Mouse (Mus musculus) heart, embryonic 14.5 days (tissue): ENCODE data around the gene Mxra8. TPM values are rescaled to one million over a fixed set of nuclear protein-coding genes. Genes with fewer than 3 reads are reported as not detected.

ENCODE experiments used
- ATAC-seq: fragments of 200-750 bp; cut with Nextera tagmentation; 2 replicates; pipeline ENCODE4 v1.8.0; 2017; ENCODE audit warnings: low read depth, moderate TSS enrichment; ENCODE audit not compliant: insufficient number of reproducible peaks, insufficient read depth, low FRiP score
- H3K27ac ChIP-seq, 2 experiments: fragments of 200-500 bp in 1 of 2; fragments of 300-500 bp in 1 of 2; sonication (generic) in 1 of 2; replicated peaks in 1 of 2; 2 replicates each; pipeline ENCODE4 v1.5.1; 2012 to 2014; ENCODE audit warnings: low read depth in 2 of 2, low read length in 2 of 2, control low read depth in 1 of 2, mild to moderate bottlenecking in 1 of 2, mixed read lengths in 1 of 2; ENCODE audit not compliant: control insufficient read depth in 1 of 2, insufficient read depth in 1 of 2
- H3K27me3 ChIP-seq: fragments of 300-500 bp; sonication (generic); 2 replicates; pipeline ENCODE4 v1.6.1; 2014; ENCODE audit warnings: mild to moderate bottlenecking, low read length, control low read depth; ENCODE audit not compliant: control insufficient read depth, insufficient read depth
- H3K36me3 ChIP-seq: fragments of 300-500 bp; sonication (generic); 2 replicates; pipeline ENCODE4 v1.6.1; 2014; ENCODE audit warnings: mild to moderate bottlenecking, control low read depth, low read length, mixed read lengths; ENCODE audit not compliant: control insufficient read depth, insufficient read depth
- H3K4me1 ChIP-seq, 2 experiments: fragments of 200-500 bp in 1 of 2; fragments of 300-500 bp in 1 of 2; sonication (generic) in 1 of 2; 2 replicates each; pipeline ENCODE4 v1.6.1; 2012 to 2014; ENCODE audit warnings: low read length in 2 of 2, control low read depth in 1 of 2, mixed read lengths in 1 of 2; ENCODE audit not compliant: control insufficient read depth in 2 of 2, insufficient read depth in 2 of 2
- H3K4me2 ChIP-seq: fragments of 300-500 bp; sonication (generic); 2 replicates; pipeline ENCODE4 v1.6.1; 2014; ENCODE audit warnings: mild to moderate bottlenecking, low read length
- H3K4me3 ChIP-seq, 2 experiments: fragments of 200-500 bp in 1 of 2; fragments of 300-500 bp in 1 of 2; sonication (generic) in 1 of 2; 2 replicates each; pipeline ENCODE4 v1.5.1; 2012 to 2014; ENCODE audit warnings: low read length in 2 of 2, mild to moderate bottlenecking in 2 of 2, control low read depth in 1 of 2, low read depth in 1 of 2, moderate library complexity in 1 of 2; ENCODE audit not compliant: control insufficient read depth in 1 of 2, insufficient read depth in 1 of 2
- H3K9ac ChIP-seq: fragments of 300-500 bp; sonication (generic); 2 replicates; pipeline ENCODE4 v1.6.1; 2014; ENCODE audit warnings: mild to moderate bottlenecking, low read length
- H3K9me3 ChIP-seq: fragments of 300-500 bp; sonication (generic); 2 replicates; pipeline ENCODE4 v1.6.1; 2016; ENCODE audit warnings: low read length, control low read depth; ENCODE audit not compliant: control insufficient read depth
- WGBS: fragments of 180-500 bp; shearing (Covaris S2); extraction: QIAGEN DNeasy Blood & Tissue Kit; methylation state at CpG from one replicate; pipeline ENCODE4 v1.1.7; 2014; 5-methylcytosine and 5-hydroxymethylcytosine counted together
- microRNA-seq: library from miRNA; unstranded; fragments of <30 nt; microRNA quantifications from one replicate; pipeline ENCODE4, GENCODE M21; 2016
- polyA plus RNA-seq: library from polyadenylated mRNA; unstranded; fragments of >200 nt; fragmentation: Nextera tagmentation; extraction: Ambion mirVana; gene quantifications from 2 replicates; pipeline ENCODE4 v1.2.1, GENCODE M21; 2014

Gene Mxra8
- polyA plus RNA-seq, 1 experiment from 2014 or later = 75.6 TPM

- under 1% methylated on average over 34 of the region's 34 CpGs for WGBS
- H3K9me3 ChIP-seq = no peaks in the 10 kb centered on the region
- H3K27ac ChIP-seq = no peak overlapping the region
- peak overlapping the region; percentile 99 for H3K4me2 ChIP-seq
- H3K36me3 ChIP-seq = peaks cover 41% of the 10 kb centered on the region
- peak overlapping the region; percentile 90 for H3K9ac ChIP-seq
- no peak for ATAC-seq
- peaks cover 20 to 40% of the 10 kb centered on the region in 2 experiments for H3K4me1 ChIP-seq
- H3K27me3 ChIP-seq = no peaks in the 10 kb centered on the region
- H3K4me3 ChIP-seq = peak overlapping the region; percentile 72 to 91
These were observed 51.6 kb downstream of the Mxra8 start for GRCm38 (mm10) chr4:155891011-155891471.

DNA sequence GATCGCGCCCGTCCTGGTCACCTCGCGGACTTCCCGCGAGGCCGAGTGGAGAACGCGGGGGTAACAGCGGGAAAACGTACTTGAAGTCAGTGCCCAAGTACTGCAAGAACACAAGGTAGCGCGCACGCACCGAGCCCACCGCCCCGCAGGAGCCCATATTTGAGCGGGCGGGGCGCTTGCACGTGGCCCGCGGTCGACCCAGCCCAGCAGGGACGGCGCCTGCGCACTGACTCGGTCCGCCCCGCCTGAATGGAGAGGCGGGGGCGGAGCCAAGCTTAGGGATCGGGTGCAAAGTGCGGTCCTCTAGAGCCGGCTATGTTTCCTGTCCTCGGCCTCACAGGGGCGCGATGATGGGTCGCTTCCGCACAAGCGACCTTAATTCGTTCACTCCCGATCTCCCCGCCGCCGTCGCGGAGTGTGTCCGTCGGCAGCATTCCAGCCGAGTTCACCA lies 52.1 kb downstream of the Mxra8 start, which contains the start of the genes Pusl1 and Acap3:
TSS of gene Pusl1 (minus strand) at position 231 of the 451 bp plus-strand sequence.
TSS of gene Acap3 (plus strand) at position 272 of the 451 bp plus-strand sequence.
- peak; percentile 86 for ATAC-seq
- peak within 1 kb of the TSS; percentile 72 to 91 for H3K4me3 ChIP-seq
- H3K4me1 ChIP-seq = peaks cover 20 to 40% of the 10 kb centered on the region in 2 experiments
- H3K27ac ChIP-seq = peak within 1 kb of the TSS; percentile 94 to 99
- peak within 1 kb of the TSS; percentile 99 for H3K4me2 ChIP-seq
- H3K9ac ChIP-seq = peak within 1 kb of the TSS; percentile 90
- H3K9me3 ChIP-seq = no peaks in the 10 kb centered on the region
- under 1% methylated on average over 52 of the region's 52 CpGs for WGBS
- peaks cover 38% of the 10 kb centered on the region for H3K36me3 ChIP-seq
- no peaks in the 10 kb centered on the region for H3K27me3 ChIP-seq

GRCm38 (mm10) chr4:155892017-155892416 lies 52.5 kb downstream of the Mxra8 start:
- Histone ChIP-seq H3K4me1 (peaks cover 20 to 40% of the 10 kb centered on the region in 2 experiments), H3K4me3 (peak overlapping the region; percentile 72 to 91), H3K27me3 (no peaks in the 10 kb centered on the region), H3K4me2 (peak overlapping the region; percentile 99), H3K27ac (peak overlapping the region; percentile 94 to 99), H3K9ac (peak overlapping the region; percentile 90), H3K9me3 (no peaks in the 10 kb centered on the region), H3K36me3 (peaks cover 38% of the 10 kb centered on the region)
- peak; percentile 87 for ATAC-seq
- WGBS = under 1% methylated on average over 40 of the region's 56 CpGs

DNA sequence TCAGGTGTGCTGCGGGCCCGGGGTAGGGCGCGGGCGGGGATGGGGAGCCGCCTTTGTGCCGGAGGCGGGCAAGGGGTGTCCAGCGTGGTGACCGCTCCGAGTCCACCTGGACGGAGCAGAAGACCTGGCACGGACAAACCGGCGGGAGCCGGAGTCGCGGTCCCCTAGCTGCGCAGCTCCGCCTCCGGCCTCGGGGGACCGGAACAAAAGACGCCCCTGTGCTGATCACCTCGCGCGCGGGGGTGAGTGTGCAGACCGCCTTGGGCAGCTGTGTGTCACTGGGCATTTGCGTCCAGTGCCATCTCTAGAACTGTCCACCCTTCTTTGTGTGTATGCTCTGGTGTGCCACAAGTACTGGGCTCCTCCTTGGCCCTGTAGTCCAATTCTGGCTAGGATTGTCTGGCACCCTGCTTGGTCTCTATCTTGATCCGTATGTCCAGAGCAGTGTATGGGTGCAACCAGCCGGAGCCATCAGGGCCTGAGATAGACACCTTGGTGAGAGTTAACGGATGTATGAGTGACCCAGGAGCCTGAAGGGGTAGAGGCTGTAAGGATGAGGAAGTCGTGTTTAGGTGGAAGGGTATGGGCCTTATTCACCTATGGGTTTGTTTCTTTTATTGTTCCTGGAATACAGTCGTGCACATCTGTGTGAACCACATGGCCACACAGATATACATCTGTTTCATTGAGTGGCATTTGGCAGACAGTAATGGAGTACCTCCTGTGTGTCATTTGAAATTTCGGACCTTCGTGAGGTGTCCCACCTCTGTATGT lies 53.1 kb downstream of the Mxra8 start:
- WGBS = 6% methylated on average over 37 of the region's 37 CpGs
- Histone ChIP-seq H3K9me3 (no peaks in the 10 kb centered on the region), H3K27me3 (no peaks in the 10 kb centered on the region), H3K27ac (peak overlapping the region in 1 of 2 experiments; percentile 99; a peak in 2 of 4 replicates), H3K36me3 (peaks cover 32% of the 10 kb centered on the region), H3K4me3 (peak overlapping the region; percentile 72 to 91), H3K4me2 (peak overlapping the region; percentile 99), H3K9ac (peak overlapping the region; percentile 90), H3K4me1 (peaks cover 20 to 40% of the 10 kb centered on the region in 2 experiments)
- ATAC-seq = no peak; the same call in none of the 2 replicates

DNA sequence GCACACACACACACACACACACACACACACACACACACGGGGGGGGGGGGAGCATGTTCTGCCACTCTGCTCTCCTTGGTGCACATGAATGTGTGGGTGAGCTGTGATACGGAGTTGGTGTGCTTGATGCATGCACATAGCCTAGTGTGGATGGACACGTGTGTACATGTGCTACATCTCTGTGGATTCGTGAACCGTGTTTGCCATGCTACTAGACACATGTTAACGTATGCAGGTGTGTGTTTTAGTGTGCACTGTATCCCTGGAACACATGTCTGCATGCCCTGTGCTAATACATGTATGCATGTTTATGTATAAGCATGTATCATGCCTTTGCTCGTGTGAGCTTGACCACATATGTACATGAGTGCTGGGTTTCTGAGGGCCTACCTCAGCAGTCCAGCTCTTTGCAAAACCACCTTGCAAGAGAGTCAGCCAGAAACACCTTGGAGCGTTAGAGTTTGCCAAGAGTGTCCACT lies 53.8 kb downstream of the Mxra8 start:
- Histone ChIP-seq H3K4me2 (peak overlapping the region; percentile 99), H3K9me3 (no peaks in the 10 kb centered on the region), H3K27ac (no peak overlapping the region), H3K9ac (peak overlapping the region; percentile 90; the same call in 1 of the 2 replicates), H3K27me3 (no peaks in the 10 kb centered on the region), H3K36me3 (peaks cover 28% of the 10 kb centered on the region), H3K4me1 (peaks cover 20 to 40% of the 10 kb centered on the region in 2 experiments), H3K4me3 (peak overlapping the region; percentile 72 to 91)
- 73% methylated on average over 8 of the region's 8 CpGs for WGBS
- no peak for ATAC-seq

Small RNAs within 50 kb of the gene (microRNA-seq; reads per million reads assigned to microRNA genes)
- gene Gm27743 = not detected

Other genes starting within 250 kb of the Mxra8 start
- 7.7 and 8.5 TPM in 2 replicates for gene Slc35e2, start 238.3 kb upstream of the Mxra8 start, polyA plus RNA-seq
- gene Cdk11b, start 214.8 kb upstream of the Mxra8 start, polyA plus RNA-seq = 33.5 and 36.7 TPM in 2 replicates
- not detected in 2 replicates for gene Gm10563, start 194.3 kb upstream of the Mxra8 start, polyA plus RNA-seq
- 63.1 and 67.1 TPM in 2 replicates for gene Mmp23, start 186.3 kb upstream of the Mxra8 start, polyA plus RNA-seq
- 12.5 and 15.3 TPM in 2 replicates for gene Mib2, start 170.5 kb upstream of the Mxra8 start, polyA plus RNA-seq
- gene Fndc10, start 145.3 kb upstream of the Mxra8 start, polyA plus RNA-seq = 1.9 and 2.4 TPM in 2 replicates
- gene Ssu72, start 134.9 kb upstream of the Mxra8 start, polyA plus RNA-seq = 113 and 115 TPM in 2 replicates
- gene Tmem240, start 104.9 kb upstream of the Mxra8 start, polyA plus RNA-seq = 0.23 and 0.28 TPM in 2 replicates
- gene Atad3a, start 78.6 kb upstream of the Mxra8 start, polyA plus RNA-seq = 89.0 and 95.2 TPM in 2 replicates
- 4.5 and 4.9 TPM in 2 replicates for gene Vwa1, start 65.0 kb upstream of the Mxra8 start, polyA plus RNA-seq
- gene Tmem88b, start 53.8 kb upstream of the Mxra8 start, polyA plus RNA-seq = 2.4 and 2.5 TPM in 2 replicates
- gene Ankrd65, start 49.2 kb upstream of the Mxra8 start, polyA plus RNA-seq = not detected in 2 replicates
- gene Mrpl20, start 36.8 kb upstream of the Mxra8 start, polyA plus RNA-seq = 146 and 160 TPM in 2 replicates
- gene Ccnl2, start 27.2 kb upstream of the Mxra8 start, polyA plus RNA-seq = 120 and 126 TPM in 2 replicates
- gene Aurkaip1, start 8.4 kb upstream of the Mxra8 start, polyA plus RNA-seq = 112 and 118 TPM in 2 replicates
- 9.1 and 10.9 TPM in 2 replicates for gene Dvl1, start 7.7 kb downstream of the Mxra8 start, polyA plus RNA-seq
- gene Tas1r3, start 23.7 kb downstream of the Mxra8 start, polyA plus RNA-seq = 0.09 and 0.12 TPM in 2 replicates
- 10.9 and 11.0 TPM in 2 replicates for gene Cptp, start 29.8 kb downstream of the Mxra8 start, polyA plus RNA-seq
- 36.0 and 38.5 TPM in 2 replicates for gene Ints11, start 29.9 kb downstream of the Mxra8 start, polyA plus RNA-seq
- gene Pusl1, start 52.1 kb downstream of the Mxra8 start, polyA plus RNA-seq = 28.0 and 30.0 TPM in 2 replicates
- 9.0 and 9.4 TPM in 2 replicates for gene Acap3, start 52.1 kb downstream of the Mxra8 start, polyA plus RNA-seq
- 75.5 and 98.6 TPM in 2 replicates for gene Ube2j2, start 104.2 kb downstream of the Mxra8 start, polyA plus RNA-seq
- 26.8 and 29.2 TPM in 2 replicates for gene C1qtnf12, start 122.6 kb downstream of the Mxra8 start, polyA plus RNA-seq
- gene B3galt6, start 153.0 kb downstream of the Mxra8 start, polyA plus RNA-seq = 8.9 and 11.5 TPM in 2 replicates
- 133 and 137 TPM in 2 replicates for gene Sdf4, start 153.2 kb downstream of the Mxra8 start, polyA plus RNA-seq
- gene Tnfrsf4, start 174.2 kb downstream of the Mxra8 start, polyA plus RNA-seq = 0.51 and 0.57 TPM in 2 replicates
- gene Tnfrsf18, start 186.5 kb downstream of the Mxra8 start, polyA plus RNA-seq = 2.2 and 2.3 TPM in 2 replicates
- 0.11 and 0.26 TPM in 2 replicates for gene Ttll10, start 219.7 kb downstream of the Mxra8 start, polyA plus RNA-seq